Mouse (Mus musculus) midbrain, postnatal 0 days (tissue): Measurements from ENCODE around the gene Sowaha. TPM values are rescaled to one million over a fixed set of nuclear protein-coding genes. Genes with fewer than 3 reads are reported as not detected.

Source experiments
- ATAC-seq: fragments of 200-750 bp; cut with Nextera tagmentation; 2 replicates; pipeline ENCODE4 v1.8.0; 2017; ENCODE audit warnings: moderate number of reproducible peaks, mild to moderate bottlenecking, moderate TSS enrichment, moderate library complexity; ENCODE audit not compliant: low FRiP score
- DNase-seq: peaks from one replicate; pipeline ENCODE4 v3.0.0-alpha.2; 2015; ENCODE audit warnings: low spot score
- H3K27ac ChIP-seq: fragments of 300-500 bp; sonication (generic); 2 replicates; pipeline ENCODE4 v1.5.1; 2014; ENCODE audit warnings: low read depth, mild to moderate bottlenecking, low read length, mixed read lengths
- H3K27me3 ChIP-seq: fragments of 300-500 bp; sonication (generic); 2 replicates; pipeline ENCODE4 v1.6.1; 2014; ENCODE audit warnings: low read length, control low read depth, mixed read lengths; ENCODE audit not compliant: insufficient read depth
- H3K36me3 ChIP-seq: fragments of 300-500 bp; sonication (generic); 2 replicates; pipeline ENCODE4 v1.6.1; 2014; ENCODE audit warnings: low read length, control low read depth, mixed read lengths; ENCODE audit not compliant: insufficient read depth
- H3K4me1 ChIP-seq: fragments of 300-500 bp; sonication (generic); 2 replicates; pipeline ENCODE4 v1.6.1; 2014; ENCODE audit warnings: mild to moderate bottlenecking, control low read depth, antibody characterized with exemption, low read length, mixed read lengths; ENCODE audit not compliant: insufficient read depth
- H3K4me2 ChIP-seq: fragments of 300-500 bp; sonication (generic); 2 replicates; pipeline ENCODE4 v1.6.1; 2014; ENCODE audit warnings: low read depth, mild to moderate bottlenecking, low read length, mixed read lengths; ENCODE audit not compliant: poor library complexity, severe bottlenecking
- H3K4me3 ChIP-seq: fragments of 300-500 bp; sonication (generic); 2 replicates; pipeline ENCODE4 v1.5.1; 2014; ENCODE audit warnings: low read depth, mild to moderate bottlenecking, low read length, moderate library complexity
- H3K9ac ChIP-seq: fragments of 300-500 bp; sonication (generic); replicated peaks from 2 replicates; pipeline ENCODE4 v1.6.1; 2014; ENCODE audit warnings: mild to moderate bottlenecking, low read length, moderate library complexity, mixed read lengths; ENCODE audit not compliant: poor library complexity, severe bottlenecking
- H3K9me3 ChIP-seq: fragments of 300-500 bp; sonication (generic); 2 replicates; pipeline ENCODE4 v1.6.1; 2016; ENCODE audit warnings: low read length, control low read depth
- CTCF ChIP-seq: IDR thresholded peaks from 2 replicates; pipeline ENCODE4 v1.5.1; 2016; ENCODE audit warnings: antibody characterized with exemption, mild to moderate bottlenecking
- WGBS: fragments of 180-500 bp; shearing (Covaris S2); extraction: QIAGEN DNeasy Blood & Tissue Kit; methylation state at CpG from one replicate; pipeline ENCODE4 v1.1.7; 2014; 5-methylcytosine and 5-hydroxymethylcytosine counted together
- polyA plus RNA-seq: library from polyadenylated mRNA; unstranded; fragments of >200 nt; fragmentation: Nextera tagmentation; extraction: Ambion mirVana; gene quantifications from 2 replicates; pipeline ENCODE4 v1.2.1, GENCODE M21; 2015
- total RNA-seq: library from RNA; depleted of rRNA; stranded (reverse); fragments of >200 nt; gene quantifications from 2 replicates; pipeline ENCODE4 v1.2.3, GENCODE M21; 2014

Sowaha gene
- total and polyA plus RNA-seq, 2 experiments from 2014 or later, result 4.0 to 7.3 TPM

- Histone ChIP-seq H3K4me3 (no peak overlapping the region), H3K4me1 (no peaks in the 10 kb centered on the region), H3K9ac (no peak overlapping the region), H3K36me3 (no peaks in the 10 kb centered on the region), H3K9me3 (no peaks in the 10 kb centered on the region), H3K27ac (no peak overlapping the region), H3K4me2 (no peak overlapping the region), H3K27me3 (peaks cover 11% of the 10 kb centered on the region; the same call in 1 of the 2 replicates)
- ATAC-seq (no peak), DNase-seq (no peak)
- TF ChIP-seq CTCF, result no peak
- WGBS, result 94% methylated on average over 9 of the region's 9 CpGs
These were observed 27.7 kb downstream of the Sowaha start for GRCm38 (mm10) chr11:53452396-53452795.

GRCm38 (mm10) chr11:53451361-53451760, 28.7 kb downstream of the Sowaha start:
- 68% methylated on average over 2 of the region's 2 CpGs for WGBS
- H3K9me3 ChIP-seq, result no peaks in the 10 kb centered on the region
- no peak overlapping the region for H3K9ac ChIP-seq
- no peaks in the 10 kb centered on the region for H3K4me1 ChIP-seq
- no peak overlapping the region for H3K27ac ChIP-seq
- no peak overlapping the region for H3K4me3 ChIP-seq
- H3K4me2 ChIP-seq, result no peak overlapping the region
- no peak for TF ChIP-seq CTCF
- ATAC-seq (no peak), DNase-seq (no peak)
- H3K27me3 ChIP-seq, result peaks cover 7% of the 10 kb centered on the region; the same call in 1 of the 2 replicates
- H3K36me3 ChIP-seq, result no peaks in the 10 kb centered on the region

GRCm38 (mm10) chr11:53450070-53450705, 29.9 kb downstream of the Sowaha start:
- WGBS, result 69% methylated on average over 15 of the region's 15 CpGs
- Histone ChIP-seq H3K27me3 (peaks cover 4% of the 10 kb centered on the region; the same call in 1 of the 2 replicates), H3K4me1 (no peaks in the 10 kb centered on the region), H3K27ac (no peak overlapping the region), H3K4me2 (no peak overlapping the region), H3K9ac (no peak overlapping the region), H3K4me3 (no peak overlapping the region), H3K9me3 (no peaks in the 10 kb centered on the region), H3K36me3 (no peaks in the 10 kb centered on the region)
- ATAC-seq (no peak), DNase-seq (no peak)
- no peak for TF ChIP-seq CTCF

GRCm38 (mm10) chr11:53448529-53448928, 31.5 kb downstream of the Sowaha start:
- Histone ChIP-seq H3K4me2 (no peak overlapping the region), H3K9ac (no peak overlapping the region), H3K4me1 (no peaks in the 10 kb centered on the region), H3K27me3 (no peaks in the 10 kb centered on the region), H3K4me3 (no peak overlapping the region), H3K27ac (no peak overlapping the region), H3K36me3 (no peaks in the 10 kb centered on the region), H3K9me3 (no peaks in the 10 kb centered on the region)
- 85% methylated on average over 1 of the region's 1 CpGs for WGBS
- ATAC-seq, result no peak
- TF ChIP-seq CTCF, result no peak
- DNase-seq, result no peak

GRCm38 (mm10) chr11:53447996-53448395, 32.1 kb downstream of the Sowaha start:
- no peaks in the 10 kb centered on the region for H3K36me3 ChIP-seq
- no peak for DNase-seq
- TF ChIP-seq CTCF, result no peak
- no peak for ATAC-seq
- no peak overlapping the region for H3K9ac ChIP-seq
- no peaks in the 10 kb centered on the region for H3K9me3 ChIP-seq
- H3K4me1 ChIP-seq, result no peaks in the 10 kb centered on the region
- 84% methylated on average over 8 of the region's 8 CpGs for WGBS
- no peak overlapping the region for H3K27ac ChIP-seq
- H3K4me2 ChIP-seq, result no peak overlapping the region
- H3K4me3 ChIP-seq, result no peak overlapping the region
- H3K27me3 ChIP-seq, result no peaks in the 10 kb centered on the region

GRCm38 (mm10) chr11:53446183-53446582, 33.9 kb downstream of the Sowaha start:
- TF ChIP-seq CTCF, result no peak
- 88% methylated on average over 13 of the region's 13 CpGs for WGBS
- Histone ChIP-seq H3K27me3 (no peaks in the 10 kb centered on the region), H3K9me3 (no peaks in the 10 kb centered on the region), H3K9ac (no peak overlapping the region), H3K27ac (no peak overlapping the region), H3K4me1 (no peaks in the 10 kb centered on the region), H3K4me2 (no peak overlapping the region), H3K36me3 (no peaks in the 10 kb centered on the region), H3K4me3 (no peak overlapping the region)
- ATAC-seq (no peak), DNase-seq (no peak)
